Mouse (Mus musculus) cortical plate, adult 2 months (tissue): ENCODE data around the gene Zc3h6.

Experiments
- CTCF ChIP-seq: fragments of 200-500 bp; IDR thresholded peaks from 2 replicates; pipeline ENCODE4 v1.5.1; 2011; ENCODE audit warnings: mild to moderate bottlenecking, control low read depth, low read length; ENCODE audit not compliant: insufficient read depth; ENCODE audit errors: extremely low read depth
- POLR2A ChIP-seq: fragments of 200-500 bp; IDR thresholded peaks from 2 replicates; pipeline ENCODE4 v1.6.1; 2011; ENCODE audit warnings: mild to moderate bottlenecking, low read length, control low read depth; ENCODE audit not compliant: insufficient read depth; ENCODE audit errors: extremely low read depth

- TF ChIP-seq POLR2A (no peak), CTCF (no peak)
Measured at GRCm38 (mm10) chr2:128966236-128966635, 966 bp upstream of the Zc3h6 start.
